Mouse (Mus musculus): ENCODE results near the gene Arhgap24. TPM values are rescaled to one million over a fixed set of nuclear protein-coding genes. Genes with fewer than 3 reads are reported as not detected.

Gene Arhgap24
- total RNA-seq, 2 experiments from 2014 or later, result 6.0 to 7.5 TPM

DNA sequence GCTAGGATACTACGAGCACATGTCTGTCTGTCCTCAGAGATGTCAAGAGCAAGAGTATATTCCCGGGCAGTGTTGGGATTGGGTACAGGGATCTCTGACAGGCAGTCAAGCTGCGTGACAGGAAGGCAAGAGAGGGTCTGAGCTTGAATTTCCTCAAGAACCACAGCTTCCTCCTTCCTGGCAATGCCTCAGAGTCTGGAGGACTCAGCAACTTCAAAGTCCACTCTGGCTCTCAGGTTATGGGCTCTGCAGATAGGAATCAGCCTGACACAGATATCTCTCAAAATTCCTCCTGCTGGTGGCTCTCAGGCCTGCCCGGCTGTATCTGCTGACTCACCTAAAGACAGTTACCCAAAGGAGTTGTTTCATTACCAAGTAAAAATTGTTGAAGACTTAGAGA lies 162.6 kb downstream of the Arhgap24 start:
- no peak for DNase-seq (ENCODE audit: low spot score in 2 of 2)
- intact Hi-C loops (cut with DNase I), result no loop called here

- no peak for DNase-seq (ENCODE audit: low spot score in 2 of 2)
- intact Hi-C loops (cut with DNase I), result no loop called here
These were observed 177.9 kb downstream of the Arhgap24 start for GRCm38 (mm10) chr5:102659061-102659460.

DNA sequence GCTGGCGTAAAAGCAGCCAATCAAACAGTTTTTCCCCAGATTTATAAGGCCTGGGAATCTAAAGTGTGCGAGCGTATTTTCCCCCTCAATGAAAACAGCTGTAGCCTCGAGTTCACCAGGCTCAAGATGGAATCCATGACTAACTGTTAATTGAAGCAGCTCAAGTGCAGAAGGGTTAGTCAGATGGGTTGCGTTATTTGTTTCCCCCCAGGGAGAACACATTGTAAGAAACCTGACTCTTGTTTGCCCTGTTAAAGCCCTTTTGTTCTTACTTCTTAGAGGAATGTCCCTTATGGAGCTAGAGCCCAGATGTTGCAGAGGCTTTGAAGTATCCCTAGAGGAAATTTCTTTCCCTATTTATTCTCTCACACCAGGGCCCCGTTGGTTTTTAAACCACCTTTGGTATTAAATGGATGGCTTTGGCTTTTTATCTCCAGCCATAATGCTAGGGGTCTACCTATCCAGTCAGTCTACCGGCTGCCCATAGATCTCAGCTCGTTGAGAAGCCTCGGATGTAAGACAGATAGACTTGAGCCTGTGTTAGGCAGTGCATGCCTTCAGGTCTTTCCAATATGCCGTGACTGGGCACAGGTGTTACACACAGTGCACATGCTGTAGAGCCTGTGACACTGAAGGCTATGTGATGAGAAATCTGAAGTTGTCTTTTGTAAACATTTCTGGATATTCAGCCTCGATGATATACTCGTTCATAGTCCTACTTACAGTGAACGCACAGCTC lies 184.0 kb downstream of the Arhgap24 start:
- no peak for DNase-seq (ENCODE audit: low spot score in 2 of 2)
- intact Hi-C loops (cut with DNase I), result no loop called here

- intact Hi-C loops (cut with DNase I), result no loop called here
- DNase-seq (ENCODE audit: low spot score in 2 of 2), result no peak
These were observed 185.7 kb downstream of the Arhgap24 start for GRCm38 (mm10) chr5:102666886-102667285.

GRCm38 (mm10) chr5:102667754-102668575 lies 186.8 kb downstream of the Arhgap24 start:
- DNase-seq (ENCODE audit: low spot score in 2 of 2), result no peak
- intact Hi-C loops (cut with DNase I), result no loop called here

DNA sequence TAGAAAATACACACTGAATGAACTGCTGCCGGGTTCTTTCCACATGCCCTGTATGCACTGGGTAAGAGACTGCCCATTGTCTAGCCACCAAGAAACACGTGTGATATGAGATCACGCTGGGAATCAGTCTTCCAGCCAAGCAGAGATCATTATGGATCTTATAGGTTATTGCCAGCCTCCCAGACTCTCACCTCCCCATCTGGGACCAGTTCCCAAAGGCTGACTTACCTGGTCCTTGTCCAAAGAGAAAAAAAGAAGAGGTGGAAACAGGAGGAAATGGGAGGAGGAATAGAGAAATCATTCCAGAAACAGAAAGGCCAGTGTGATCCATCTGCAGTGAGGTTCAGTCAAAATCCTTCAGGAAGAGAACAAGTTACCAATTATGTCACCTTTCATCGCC lies 189.0 kb downstream of the Arhgap24 start:
- DNase-seq (ENCODE audit: low spot score in 2 of 2), result no peak
- intact Hi-C loops (cut with DNase I), result no loop called here

DNA sequence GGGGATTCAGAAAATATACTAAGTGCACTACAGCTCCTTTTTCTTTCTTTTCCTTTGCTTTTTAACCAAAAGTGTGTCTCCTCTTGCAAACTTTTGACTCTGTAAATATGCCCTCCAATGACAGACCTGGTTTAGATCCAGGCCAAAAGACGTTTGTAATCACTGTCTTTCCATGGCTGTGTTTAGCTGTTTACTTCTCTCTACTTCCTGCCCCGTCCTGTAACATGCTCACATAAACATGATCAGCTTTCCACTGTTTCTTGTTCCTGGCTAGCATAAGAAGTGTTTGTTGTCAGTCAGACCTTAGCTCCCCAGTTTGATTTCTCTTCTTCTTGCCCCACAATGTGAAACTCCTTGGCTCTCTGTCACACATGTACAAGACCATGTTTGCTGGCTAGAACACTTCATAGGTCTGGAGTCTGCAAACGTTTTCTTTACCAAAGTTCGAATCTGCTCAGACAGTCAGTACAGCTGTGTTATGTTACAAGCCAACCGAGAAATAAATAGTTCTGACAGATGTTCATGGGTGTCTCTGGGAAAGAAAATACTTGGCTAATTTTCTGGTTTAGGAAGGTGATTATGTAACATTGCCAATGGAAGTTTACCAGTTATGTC lies 189.6 kb downstream of the Arhgap24 start:
- DNase-seq (ENCODE audit: low spot score in 2 of 2), result no peak
- intact Hi-C loops (cut with DNase I), result no loop called here

GRCm38 (mm10) chr5:102675326-102675725 lies 194.1 kb downstream of the Arhgap24 start:
- intact Hi-C loops (cut with DNase I), result no loop called here
- DNase-seq (ENCODE audit: low spot score in 2 of 2), result no peak

DNA sequence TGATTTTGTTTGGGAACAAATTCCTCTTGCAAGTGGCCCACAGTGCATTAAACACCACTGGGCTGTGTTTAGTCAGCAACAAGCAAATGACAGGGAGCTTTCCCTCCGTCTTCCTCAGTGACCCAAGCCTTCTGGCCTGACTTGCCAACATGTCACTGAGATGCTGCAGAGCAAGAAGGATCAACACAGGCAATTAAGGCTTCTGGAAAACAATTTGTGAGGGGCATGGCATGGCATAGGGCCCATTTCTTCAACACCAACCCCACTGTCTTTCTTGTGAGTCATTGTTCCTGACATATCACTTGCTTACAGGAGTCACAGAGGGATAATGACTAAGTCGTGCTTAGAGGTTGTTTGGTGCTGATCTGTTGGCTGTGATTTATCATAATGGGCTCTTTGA lies 196.0 kb downstream of the Arhgap24 start:
- no peak for DNase-seq (ENCODE audit: low spot score in 2 of 2)
- intact Hi-C loops (cut with DNase I), result no loop called here

DNA sequence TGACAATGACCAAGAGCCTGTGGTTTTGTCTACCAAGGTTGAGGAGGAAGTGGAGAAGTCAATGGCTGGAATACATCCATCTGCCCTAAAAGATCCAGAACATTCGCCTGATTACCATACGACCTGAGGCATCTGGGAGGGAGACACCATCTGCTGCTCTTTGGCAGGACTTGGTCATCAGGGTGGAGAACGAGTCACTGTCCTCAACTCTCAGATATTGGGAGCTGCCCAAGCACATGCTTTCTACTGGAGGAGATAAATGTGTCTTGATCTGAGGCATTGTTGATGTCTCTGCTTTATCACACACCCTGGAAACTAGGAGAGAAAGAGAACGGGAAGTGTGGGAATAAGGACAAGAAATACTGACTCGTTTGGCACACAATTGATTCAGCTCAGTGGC lies 206.5 kb downstream of the Arhgap24 start:
- no peak for DNase-seq (ENCODE audit: low spot score in 2 of 2)
- intact Hi-C loops (cut with DNase I), result no loop called here

DNA sequence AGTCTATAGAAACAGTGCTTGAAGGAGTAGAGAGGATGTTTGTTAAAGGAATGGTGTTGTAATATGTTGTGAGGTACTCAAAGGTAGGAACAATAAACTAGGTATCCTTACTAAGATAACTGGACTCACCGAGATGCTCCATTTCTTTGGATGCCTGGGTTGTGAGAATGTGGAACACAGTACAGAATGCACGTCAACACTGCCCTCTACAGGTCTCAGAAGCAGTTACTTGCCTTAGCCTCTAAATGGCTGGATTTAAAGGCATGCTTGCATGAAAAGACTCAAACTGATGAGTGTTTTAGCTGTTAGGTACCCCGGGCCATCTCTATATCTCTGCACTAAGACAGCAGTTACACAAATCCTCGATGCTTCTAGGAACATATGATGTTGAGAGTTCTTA lies 211.3 kb downstream of the Arhgap24 start:
- intact Hi-C loops (cut with DNase I), result loop anchor here (5.0 to 10.0 kb wide), 3 partner anchors 268 to 540 kb away; no protein-coding TSS in a partner anchor
- peak; percentile 82 for DNase-seq (ENCODE audit: low spot score in 2 of 2)

DNA sequence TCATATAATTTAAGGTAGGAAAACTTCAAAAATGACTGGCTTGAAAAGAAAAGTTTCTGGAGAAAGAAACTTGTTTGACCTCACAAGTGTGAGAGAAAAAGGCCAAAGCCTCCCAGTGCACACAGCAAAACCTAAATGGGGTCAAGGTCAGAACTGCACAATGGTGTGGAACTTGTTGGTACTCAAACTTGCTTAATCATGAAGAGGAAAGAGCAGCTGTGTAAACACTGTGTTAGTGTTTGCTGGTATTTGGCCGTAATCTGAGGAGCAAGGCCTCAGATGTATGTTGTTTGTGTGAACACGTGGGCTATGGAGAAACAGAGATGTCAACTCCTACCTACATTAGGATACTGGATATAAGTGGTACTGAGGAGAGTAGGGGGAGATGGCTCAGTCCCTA lies 212.0 kb downstream of the Arhgap24 start:
- intact Hi-C loops (cut with DNase I), result loop anchor here (5.0 to 10.0 kb wide), 3 partner anchors 268 to 541 kb away; no protein-coding TSS in a partner anchor

DNA sequence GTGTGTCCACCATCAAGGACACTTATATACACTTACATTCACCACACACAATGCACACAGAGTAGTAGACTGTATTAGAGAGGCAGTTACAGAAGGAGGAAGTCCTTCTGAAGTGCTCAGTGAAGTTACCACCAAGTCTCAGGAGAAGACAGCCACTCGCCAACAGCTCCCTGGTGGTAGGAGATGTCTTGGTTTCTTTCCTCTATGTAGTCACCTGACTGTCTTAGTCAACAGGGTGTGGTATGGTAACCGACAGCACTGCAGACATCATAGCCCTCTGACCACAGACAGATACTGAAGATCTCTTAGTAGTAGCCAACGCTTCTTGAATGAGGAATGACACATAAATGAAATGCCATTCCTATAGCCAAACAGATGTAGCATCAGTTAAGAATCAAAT lies 212.7 kb downstream of the Arhgap24 start:
- intact Hi-C loops (cut with DNase I), result loop anchor here (5.0 to 10.0 kb wide), 3 partner anchors 269 to 542 kb away; no protein-coding TSS in a partner anchor
- no peak for DNase-seq (ENCODE audit: low spot score in 2 of 2)

More for the DNA sequence above, 212.0 kb downstream of the Arhgap24 start:
- no peak for DNase-seq (ENCODE audit: low spot score in 2 of 2)

GRCm38 (mm10) chr5:102697784-102698183 lies 216.6 kb downstream of the Arhgap24 start:
- intact Hi-C loops (cut with DNase I), result loop anchor here (10.0 kb wide), 1 partner anchor 273 kb away; no protein-coding TSS in a partner anchor
- no peak for DNase-seq (ENCODE audit: low spot score in 2 of 2)

- DNase-seq (ENCODE audit: low spot score in 2 of 2), result peak; percentile 16 to 32
- intact Hi-C loops (cut with DNase I), result loop anchor here (10.0 kb wide), 1 partner anchor 274 kb away; no protein-coding TSS in a partner anchor
These were observed 217.2 kb downstream of the Arhgap24 start for GRCm38 (mm10) chr5:102698396-102698795.

DNA sequence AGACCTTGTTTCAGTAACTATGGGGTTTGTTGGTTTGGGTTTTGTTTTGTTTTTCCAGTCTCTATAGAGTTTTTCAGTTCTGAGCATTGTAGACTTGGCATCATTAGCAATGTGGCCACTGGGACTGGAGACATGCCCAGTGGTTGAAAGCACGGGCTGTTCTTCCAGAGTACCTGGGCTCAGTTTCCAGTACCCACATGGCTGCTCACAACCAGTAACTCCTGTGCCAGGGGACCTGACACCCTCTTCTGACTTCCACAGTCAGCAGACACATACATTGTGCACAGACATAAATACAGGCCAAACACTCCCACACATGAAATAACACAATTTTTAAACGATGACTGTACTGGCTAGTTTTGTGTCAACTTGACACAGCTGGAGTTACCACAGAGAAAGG lies 217.7 kb downstream of the Arhgap24 start:
- intact Hi-C loops (cut with DNase I), result loop anchor here (10.0 kb wide), 1 partner anchor 274 kb away; no protein-coding TSS in a partner anchor
- DNase-seq (ENCODE audit: low spot score in 2 of 2), result peak; percentile 12 to 14

DNA sequence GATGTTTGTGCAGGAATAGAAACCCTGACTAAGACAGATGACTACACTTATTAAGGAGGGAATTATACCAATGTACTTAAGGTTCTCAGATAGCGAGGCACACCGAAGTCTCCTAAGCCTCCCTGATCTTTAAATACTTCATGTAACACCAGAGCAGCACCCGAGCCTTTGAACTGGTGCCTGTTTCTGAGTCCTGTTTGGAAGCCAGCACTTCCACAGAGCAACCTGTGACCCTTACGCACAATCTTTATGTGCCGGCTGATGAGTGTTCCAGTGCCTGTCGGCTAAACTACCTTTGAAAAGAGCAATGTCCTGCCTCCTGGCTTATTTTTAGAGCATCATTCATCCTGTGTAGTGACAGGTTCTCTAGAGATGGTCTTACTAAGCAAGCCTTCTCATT lies 221.4 kb downstream of the Arhgap24 start:
- intact Hi-C loops (cut with DNase I), result loop anchor here (5.0 kb wide), 1 partner anchor 175 kb away; no protein-coding TSS in a partner anchor
- DNase-seq (ENCODE audit: low spot score in 2 of 2), result no peak

DNA sequence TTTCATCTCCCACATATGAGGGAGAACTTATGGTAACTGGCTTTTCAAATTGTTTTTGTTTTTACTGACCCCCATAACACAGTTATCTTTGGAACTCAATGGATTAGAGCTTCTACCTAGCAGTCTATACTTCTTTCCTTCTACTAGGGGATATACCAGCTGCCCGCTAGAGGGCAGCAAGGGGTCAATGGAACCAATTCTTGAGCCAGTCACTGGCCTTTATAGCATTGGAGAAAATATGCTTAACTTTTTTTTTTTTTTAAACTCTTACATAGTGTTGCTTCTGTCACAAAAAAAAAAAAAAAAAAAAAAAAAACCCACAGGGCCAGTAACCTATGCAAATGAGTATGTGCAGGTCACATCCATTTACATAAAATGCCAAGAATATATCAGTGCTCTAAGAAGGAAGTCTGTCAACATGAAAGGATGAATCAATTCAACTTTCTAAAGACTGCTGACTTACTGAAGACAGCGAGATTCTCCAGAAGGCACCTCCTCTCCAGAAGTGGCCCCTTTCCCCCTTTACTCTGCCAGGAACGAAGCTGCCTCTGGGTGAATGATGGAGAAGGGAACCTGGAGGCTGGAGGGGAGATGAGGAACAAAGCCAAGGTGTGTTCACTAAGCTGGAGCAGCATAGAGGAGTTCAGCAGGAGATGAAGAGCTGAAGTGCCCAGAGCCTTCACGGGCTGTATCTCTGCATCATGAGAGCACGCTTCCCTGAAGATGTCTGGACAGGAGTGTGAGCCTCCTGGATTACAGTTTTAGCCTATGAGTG lies 222.3 kb downstream of the Arhgap24 start:
- DNase-seq (ENCODE audit: low spot score in 2 of 2), result peak; percentile 37 to 80
- intact Hi-C loops (cut with DNase I), result loop anchor here (5.0 kb wide), 1 partner anchor 174 kb away; no protein-coding TSS in a partner anchor

GRCm38 (mm10) chr5:102705170-102705569 lies 224.0 kb downstream of the Arhgap24 start:
- DNase-seq (ENCODE audit: low spot score in 2 of 2), result no peak
- intact Hi-C loops (cut with DNase I), result no loop called here
